Mouse (Mus musculus) thymus, adult 2 months (tissue): ENCODE data around the gene Nek5.

ENCODE experiments used
- CTCF ChIP-seq: fragments of 200-500 bp; IDR thresholded peaks from 2 replicates; pipeline ENCODE4 v1.5.1; 2012; ENCODE audit warnings: mild to moderate bottlenecking, control low read depth, low read length, moderate library complexity, borderline replicate concordance; ENCODE audit not compliant: control insufficient read depth, poor library complexity, insufficient read depth; ENCODE audit errors: extremely low read depth
- POLR2A ChIP-seq: fragments of 200-500 bp; IDR thresholded peaks from 2 replicates; pipeline ENCODE4 v1.6.1; 2012; ENCODE audit warnings: mild to moderate bottlenecking, low read length, control low read depth, moderate library complexity; ENCODE audit not compliant: control insufficient read depth, poor library complexity, insufficient read depth; ENCODE audit errors: extremely low read depth

GRCm38 (mm10) chr8:22040153-22040509, 84.7 kb downstream of the Nek5 start:
- TF ChIP-seq CTCF (no peak), POLR2A (no peak)
